Mouse (Mus musculus) C2C12 (cell line): ENCODE data around the gene Gja5.

Source experiments
- CEBPB ChIP-seq: IDR thresholded peaks from one replicate; pipeline ENCODE4 v1.6.1; 2011; ENCODE audit warnings: low read depth, mild to moderate bottlenecking, control low read depth, moderate library complexity
- CTCF ChIP-seq: IDR thresholded peaks from one replicate; pipeline ENCODE4 v1.5.1; 2011; ENCODE audit not compliant: control insufficient read depth, insufficient read depth, insufficient read length
- MAX ChIP-seq: IDR thresholded peaks from one replicate; pipeline ENCODE4 v1.6.1; 2011; ENCODE audit warnings: mild to moderate bottlenecking, control low read depth
- MYOD1 ChIP-seq: IDR thresholded peaks from one replicate; pipeline ENCODE4 v1.6.1; 2011; ENCODE audit warnings: low read depth; ENCODE audit not compliant: control insufficient read depth, insufficient read length
- MYOG ChIP-seq: IDR thresholded peaks from one replicate; pipeline ENCODE4 v1.6.1; 2011; ENCODE audit not compliant: control insufficient read depth, insufficient read length; ENCODE audit errors: extremely low read depth
- USF1 ChIP-seq: IDR thresholded peaks from one replicate; pipeline ENCODE4 v1.6.1; 2011; ENCODE audit warnings: low read depth, mild to moderate bottlenecking, control low read depth, moderate library complexity

- TF ChIP-seq CTCF: no peak
- TF ChIP-seq CEBPB: no peak
- TF ChIP-seq MAX: no peak
- no peak for TF ChIP-seq USF1
- no peak for TF ChIP-seq MYOD1
- no peak for TF ChIP-seq MYOG
Measured at GRCm38 (mm10) chr3:96977507-96977906, 73.0 kb downstream of the Gja5 start.
